Comparison of ENCODE assay signal across 25 mouse cellular contexts in the genomic region with DNA sequence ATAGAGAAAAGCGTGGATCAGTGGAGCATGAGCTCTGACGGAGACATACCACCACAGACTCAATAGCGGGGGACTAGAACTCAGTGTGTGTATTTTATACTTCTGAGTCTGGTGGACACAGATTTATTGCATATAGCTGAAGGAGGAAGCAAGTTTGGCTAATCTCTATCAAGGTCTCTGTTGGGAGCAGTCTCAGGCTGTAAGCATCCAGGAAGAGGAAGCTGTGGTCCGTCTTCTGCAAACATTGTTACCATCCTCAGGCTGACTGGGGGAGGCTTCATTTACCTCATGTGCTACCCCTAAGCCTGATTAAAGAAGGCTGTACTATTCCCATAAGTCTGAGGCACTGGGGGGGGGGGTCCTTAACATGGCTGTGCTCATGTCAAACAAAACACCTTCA.
DNase-seq lines count a peak whose midpoint lies in the region; ATAC-seq and TF ChIP-seq lines count a peak whose summit lies in the region.
"Had no signal": no experiment of that assay in that cellular context is flagged by ENCODE, and none has a peak within 500 bp of the region (broad histone marks: within the 10 kb centered on the region; RNA-seq: fewer than 3 reads in every experiment).

No protein-coding gene starts in this region.

- WGBS in forebrain, embryonic 14.5 days, result 87% methylated on average over 4 of the region's 4 CpGs

- H3K9me3 ChIP-seq in CH12.LX (replicated peaks; ENCODE audit: low read length), result no peaks in the 10 kb centered on the region
- H3K9me3 ChIP-seq in MEL (replicated peaks; ENCODE audit: insufficient read depth, low read length), result no peaks in the 10 kb centered on the region
- no peaks in the 10 kb centered on the region for H3K9me3 ChIP-seq in forebrain, embryonic 14.5 days (replicated peaks; ENCODE audit: control insufficient read depth, low read length)
- H3K9me3 ChIP-seq: embryonic facial prominence, embryonic 10.5 days; embryonic facial prominence, embryonic 13.5 days; forebrain, embryonic 12.5 days; hindbrain, embryonic 10.5 days; hindbrain, embryonic 13.5 days had no signal

- peak; percentile 89 to 96 for ATAC-seq in hematopoietic stem cell, adult 5-6 weeks (replicated peaks in 1 of 2; ENCODE audit: insufficient read depth in 1 of 2, low FRiP score in 2 of 2, low TSS enrichment in 1 of 2, low read depth in 1 of 2, poor library complexity in 2 of 2, severe bottlenecking in 2 of 2)
- ATAC-seq in monocyte, adult 5-6 weeks (replicated peaks; ENCODE audit: insufficient number of reproducible peaks, low FRiP score, low TSS enrichment, poor library complexity, severe bottlenecking), result peak; percentile 79
- no peak for ATAC-seq in forebrain, embryonic 14.5 days
- ATAC-seq: CD4-positive, CD25-positive, alpha-beta regulatory T cell, adult 4 months; hindbrain, embryonic 16.5 days; Patski had no signal

- dilution Hi-C loops in CH12.LX (cut with MboI; ENCODE audit: extremely low pct_ligation_motif_present, extremely low pct_unique_long_range_greater_than_20kb, low sequenced_read_pairs), result no loop called here

- peaks cover 0 to 6% of the 10 kb centered on the region in 2 experiments; a peak in 1 of 4 replicates for H3K4me1 ChIP-seq in CH12.LX (ENCODE audit: control insufficient read depth in 1 of 2, insufficient read depth in 2 of 2)
- no peaks in the 10 kb centered on the region for H3K4me1 ChIP-seq in MEL (ENCODE audit: control insufficient read depth in 1 of 2, insufficient read depth in 2 of 2, low read length in 2 of 2)
- H3K4me1 ChIP-seq in forebrain, embryonic 14.5 days (ENCODE audit: control insufficient read depth, insufficient read depth, low read length), result peaks cover 10% of the 10 kb centered on the region; the same call in 1 of the 2 replicates

- TF ChIP-seq POLR2A in CH12.LX (IDR thresholded peaks at IDR 0.05; ENCODE audit: low read depth, low read length), result no peak
- no peak for TF ChIP-seq POLR2A in MEL (IDR thresholded peaks at IDR 0.05; ENCODE audit: control insufficient read depth in 1 of 2, insufficient read depth in 1 of 2, low read depth in 1 of 2, low read length in 2 of 2, poor library complexity in 1 of 2)

- no peak overlapping the region for H3K4me3 ChIP-seq in CH12.LX (replicated peaks in 1 of 3; ENCODE audit: low read depth in 2 of 3, low read length in 2 of 3, poor library complexity in 1 of 3)
- no peak overlapping the region for H3K4me3 ChIP-seq in MEL (ENCODE audit: control insufficient read depth in 1 of 2, insufficient read depth in 1 of 2, low read depth in 2 of 2, low read length in 2 of 2)
- H3K4me3 ChIP-seq in forebrain, embryonic 14.5 days (ENCODE audit: low read depth, low read length), result no peak overlapping the region
- H3K4me3 ChIP-seq: embryonic facial prominence, embryonic 10.5 days; embryonic facial prominence, embryonic 13.5 days; erythroblast, embryonic 14.5 days; forebrain, embryonic 12.5 days; hindbrain, embryonic 10.5 days; hindbrain, embryonic 13.5 days had no signal

- H3K36me3 ChIP-seq in CH12.LX (replicated peaks in 1 of 2; ENCODE audit: control insufficient read depth in 1 of 2, insufficient read depth in 1 of 2, low read length in 1 of 2) (no peaks in the 10 kb centered on the region), MEL (ENCODE audit: control insufficient read depth in 1 of 2, insufficient read depth in 2 of 2, low read length in 2 of 2) (no peaks in the 10 kb centered on the region)
- H3K36me3 ChIP-seq in forebrain, embryonic 14.5 days (ENCODE audit: control insufficient read depth, insufficient read depth, low read length), result no peaks in the 10 kb centered on the region
- H3K36me3 ChIP-seq: embryonic facial prominence, embryonic 10.5 days; embryonic facial prominence, embryonic 13.5 days; forebrain, embryonic 12.5 days; hindbrain, embryonic 10.5 days; hindbrain, embryonic 13.5 days had no signal

- H3K27ac ChIP-seq in CH12.LX (ENCODE audit: insufficient read depth, low read depth), result no peak overlapping the region
- no peak overlapping the region for H3K27ac ChIP-seq in MEL (ENCODE audit: control insufficient read depth, low read depth, low read length)
- no peak overlapping the region for H3K27ac ChIP-seq in forebrain, embryonic 14.5 days (ENCODE audit: low read depth, low read length)
- H3K27ac ChIP-seq: embryonic facial prominence, embryonic 10.5 days; embryonic facial prominence, embryonic 13.5 days; forebrain, embryonic 12.5 days; hindbrain, embryonic 10.5 days; hindbrain, embryonic 13.5 days had no signal

- H3K79me2 ChIP-seq in CH12.LX (replicated peaks; ENCODE audit: control insufficient read depth, extremely low read depth, insufficient read depth, poor library complexity, severe bottlenecking) (no peaks in the 10 kb centered on the region), MEL (ENCODE audit: control insufficient read depth, insufficient read depth, low read length, poor library complexity) (no peaks in the 10 kb centered on the region)

- in situ Hi-C loops in CH12.LX (cut with MboI; ENCODE audit: low pct_ligation_motif_present, low pct_unique_long_range_greater_than_20kb, low sequenced_read_pairs), result no loop called here

- no peak for TF ChIP-seq CTCF in CH12.LX (conservative IDR thresholded peaks at IDR 0.05 in 1 of 2, IDR thresholded peaks at IDR 0.05 in 1 of 2; ENCODE audit: low read depth in 2 of 2, low read length in 2 of 2)
- TF ChIP-seq CTCF in MEL (IDR thresholded peaks at IDR 0.05 in 2 of 3, conservative IDR thresholded peaks at IDR 0.05 in 1 of 3; ENCODE audit: control insufficient read depth in 1 of 3, insufficient read depth in 1 of 3, low read depth in 2 of 3, low read length in 3 of 3, poor library complexity in 1 of 3, severe bottlenecking in 1 of 3), result no peak

- H3K4me2 ChIP-seq in CH12.LX (ENCODE audit: insufficient read depth, low read depth, poor library complexity, severe bottlenecking), result no peak overlapping the region
- no peak overlapping the region for H3K4me2 ChIP-seq in forebrain, embryonic 14.5 days (ENCODE audit: low read length)
- H3K4me2 ChIP-seq: embryonic facial prominence, embryonic 13.5 days; forebrain, embryonic 12.5 days; heart, embryonic 11.5 days; hindbrain, embryonic 13.5 days had no signal

- no peak for TF ChIP-seq EP300 in CH12.LX (IDR thresholded peaks at IDR 0.05; ENCODE audit: low read length)
- no peak for TF ChIP-seq EP300 in MEL (IDR thresholded peaks at IDR 0.05; ENCODE audit: low read depth in 1 of 2, low read length in 2 of 2)

- DNase-seq in CH12.LX (ENCODE audit: extremely low read depth) (peak; percentile 4), MEL (ENCODE audit: low read depth, low spot score) (peak; percentile 2)
- no peak for DNase-seq in thymus, adult 18-20 months
- DNase-seq in cerebellum, adult 8-10 months, result no peak
- DNase-seq in thymus, postnatal 14 days, result no peak
- no peak for DNase-seq in forebrain, embryonic 14.5 days (ENCODE audit: low spot score)
- DNase-seq: adrenal gland, postnatal 14 days; cerebellum, adult 11-12 months; cerebellum, adult 9-10 months; cerebellum, postnatal 14 days; gastrocnemius, postnatal 10 days; gastrocnemius, postnatal 36 days; heart, adult 11 months had no signal

- no peak for TF ChIP-seq RAD21 in CH12.LX (IDR thresholded peaks at IDR 0.05; ENCODE audit: low read depth, low read length)
- no peak for TF ChIP-seq RAD21 in MEL (IDR thresholded peaks at IDR 0.05; ENCODE audit: low read depth, low read length)

- H3K27me3 ChIP-seq in CH12.LX (replicated peaks), result no peaks in the 10 kb centered on the region
- no peaks in the 10 kb centered on the region for H3K27me3 ChIP-seq in MEL (ENCODE audit: control insufficient read depth in 1 of 2, insufficient read depth in 2 of 2, low read length in 2 of 2)
- no peaks in the 10 kb centered on the region for H3K27me3 ChIP-seq in forebrain, embryonic 14.5 days (replicated peaks; ENCODE audit: control insufficient read depth, insufficient read depth, low read length)
- H3K27me3 ChIP-seq: embryonic facial prominence, embryonic 13.5 days; forebrain, embryonic 12.5 days; Patski had no signal

- H3K9ac ChIP-seq in CH12.LX (ENCODE audit: insufficient read depth, low read depth) (no peak overlapping the region), MEL (ENCODE audit: control insufficient read depth, low read depth, low read length, poor library complexity, severe bottlenecking) (no peak overlapping the region)
- no peak overlapping the region for H3K9ac ChIP-seq in forebrain, embryonic 14.5 days (ENCODE audit: low read length)
- H3K9ac ChIP-seq: embryonic facial prominence, embryonic 13.5 days; forebrain, embryonic 12.5 days; hindbrain, embryonic 13.5 days had no signal

TF ChIP-seq in CH12.LX, 34 proteins besides CTCF, POLR2A, EP300 and RAD21 (continues in another document):
- no peak for TF ChIP-seq MEF2A (IDR thresholded peaks at IDR 0.05; ENCODE audit: borderline replicate concordance, low read depth, low read length)
- TF ChIP-seq NELFE (IDR thresholded peaks at IDR 0.05; ENCODE audit: low read depth, low read length), result no peak
- TF ChIP-seq GABPA (IDR thresholded peaks at IDR 0.05; ENCODE audit: insufficient replicate concordance, low read depth, low read length), result no peak
- TF ChIP-seq USF1 (IDR thresholded peaks at IDR 0.05; ENCODE audit: low read depth, low read length), result no peak
- TF ChIP-seq ZC3H11A (IDR thresholded peaks at IDR 0.05; ENCODE audit: low read depth, low read length), result no peak
- TF ChIP-seq TCF12 (IDR thresholded peaks at IDR 0.05; ENCODE audit: low read depth, low read length), result no peak
- no peak for TF ChIP-seq KAT2A (IDR thresholded peaks at IDR 0.05; ENCODE audit: insufficient replicate concordance, low read length)
- TF ChIP-seq BHLHE40 (IDR thresholded peaks at IDR 0.05; ENCODE audit: low read depth, low read length), result no peak
- TF ChIP-seq ETS1 (conservative IDR thresholded peaks at IDR 0.05; ENCODE audit: low read depth, low read length), result no peak
- TF ChIP-seq NRF1 (IDR thresholded peaks at IDR 0.05; ENCODE audit: low read depth, low read length), result no peak

TF ChIP-seq in MEL, 35 proteins besides CTCF, POLR2A, EP300 and RAD21:
- no peak for TF ChIP-seq ZNF384 (IDR thresholded peaks at IDR 0.05; ENCODE audit: low read depth, low read length)
- TF ChIP-seq GATA1 (IDR thresholded peaks at IDR 0.05; ENCODE audit: low read depth, low read length), result no peak
- TF ChIP-seq BHLHE40 (IDR thresholded peaks at IDR 0.05; ENCODE audit: borderline replicate concordance, low read depth, low read length), result no peak
- TF ChIP-seq TBP (IDR thresholded peaks at IDR 0.05; ENCODE audit: low read depth, low read length), result no peak
- TF ChIP-seq RCOR1 (IDR thresholded peaks at IDR 0.05; ENCODE audit: low read depth, low read length), result no peak
- no peak for TF ChIP-seq JUND (IDR thresholded peaks at IDR 0.05; ENCODE audit: low read depth, low read length)
- no peak for TF ChIP-seq USF1 (IDR thresholded peaks at IDR 0.05; ENCODE audit: low read depth, low read length)

Comparison
In these comparisons a context has a peak if more than half of its experiments do, and no peak if none do; other contexts are left out.
1. DNase-seq: peak in CH12.LX (single experiment) and MEL (single experiment); none in thymus, adult 18-20 months (0 of 2), cerebellum, adult 8-10 months (single experiment), thymus, postnatal 14 days (single experiment) and forebrain, embryonic 14.5 days (single experiment).